Mouse (Mus musculus) hindbrain, embryonic 15.5 days (tissue): Measurements from ENCODE around the gene Tln2. TPM values are rescaled to one million over a fixed set of nuclear protein-coding genes. Genes with fewer than 3 reads are reported as not detected.

ENCODE experiments used
- ATAC-seq: fragments of 200-750 bp; cut with Nextera tagmentation; 2 replicates; pipeline ENCODE4 v1.8.0; 2017; ENCODE audit warnings: low read depth, moderate number of reproducible peaks, moderate TSS enrichment; ENCODE audit not compliant: low FRiP score
- H3K27ac ChIP-seq: fragments of 300-500 bp; sonication (generic); replicated peaks from 2 replicates; pipeline ENCODE4 v1.5.1; 2015; ENCODE audit warnings: mild to moderate bottlenecking, inconsistent platforms
- H3K27me3 ChIP-seq: fragments of 300-500 bp; sonication (generic); 2 replicates; pipeline ENCODE4 v1.6.1; 2015; ENCODE audit warnings: control low read depth, inconsistent platforms
- H3K36me3 ChIP-seq: fragments of 300-500 bp; sonication (generic); 2 replicates; pipeline ENCODE4 v1.6.1; 2015; ENCODE audit warnings: control low read depth, inconsistent platforms
- H3K4me1 ChIP-seq: fragments of 300-500 bp; sonication (generic); replicated peaks from 2 replicates; pipeline ENCODE4 v1.6.1; 2015; ENCODE audit warnings: control low read depth, inconsistent platforms
- H3K4me2 ChIP-seq: fragments of 300-500 bp; sonication (generic); 2 replicates; pipeline ENCODE4 v1.6.1; 2015; ENCODE audit warnings: moderate library complexity, mild to moderate bottlenecking, inconsistent platforms
- H3K4me3 ChIP-seq: fragments of 300-500 bp; sonication (generic); 2 replicates; pipeline ENCODE4 v1.5.1; 2015; ENCODE audit warnings: mild to moderate bottlenecking, inconsistent platforms
- H3K9ac ChIP-seq: fragments of 300-500 bp; sonication (generic); 2 replicates; pipeline ENCODE4 v1.6.1; 2015; ENCODE audit warnings: inconsistent platforms
- H3K9me3 ChIP-seq: fragments of 300-500 bp; sonication (generic); 2 replicates; pipeline ENCODE4 v1.6.1; 2016; ENCODE audit warnings: control low read depth, inconsistent platforms
- WGBS: fragments of 180-500 bp; shearing (Covaris S2); methylation state at CpG from one replicate; pipeline ENCODE4 v1.1.7; 2015; 5-methylcytosine and 5-hydroxymethylcytosine counted together
- polyA plus RNA-seq: library from polyadenylated mRNA; unstranded; fragments of >200 nt; fragmentation: Nextera tagmentation; extraction: Ambion mirVana; gene quantifications from 2 replicates; pipeline ENCODE4 v1.2.1, GENCODE M21; 2015

Gene Tln2
- polyA plus RNA-seq, 1 experiment from 2014 or later: 32.6 TPM

DNA sequence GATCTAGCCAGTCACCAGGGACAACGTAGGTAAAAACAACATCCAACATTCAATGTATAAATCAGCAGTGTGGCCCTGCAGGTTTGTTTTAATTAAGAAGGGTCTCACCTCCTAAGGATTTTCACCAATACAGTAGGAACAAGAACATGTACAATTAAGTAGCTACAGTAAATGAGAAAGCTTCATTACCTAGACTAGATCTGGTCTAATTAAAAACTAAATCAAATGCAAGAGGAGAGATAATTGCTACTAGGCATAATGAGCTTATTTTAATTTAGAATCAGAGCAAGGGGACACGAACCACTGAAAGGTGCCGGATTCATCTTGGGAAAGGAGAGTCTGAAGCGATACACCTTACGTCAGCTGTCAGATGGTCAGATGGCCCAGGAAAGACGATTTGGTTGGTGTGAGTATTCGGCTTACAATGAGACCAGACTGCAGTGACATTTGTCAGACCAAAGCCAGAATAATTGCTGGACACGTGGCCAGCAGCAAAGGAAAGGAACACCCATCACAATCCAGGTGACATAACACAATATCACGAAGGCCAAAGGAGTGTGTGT is 175.4 kb downstream of the Tln2 start:
- H3K27ac ChIP-seq: peak overlapping the region; percentile 34; the same call in 1 of the 2 replicates
- H3K9ac ChIP-seq: no peak overlapping the region
- H3K36me3 ChIP-seq: no peaks in the 10 kb centered on the region
- ATAC-seq: peak; percentile 63
- H3K27me3 ChIP-seq: no peaks in the 10 kb centered on the region
- H3K9me3 ChIP-seq: no peaks in the 10 kb centered on the region
- no peak overlapping the region for H3K4me3 ChIP-seq
- H3K4me2 ChIP-seq: no peak overlapping the region
- H3K4me1 ChIP-seq: no peaks in the 10 kb centered on the region; the same call in 1 of the 2 replicates
- 68% methylated on average over 9 of the region's 9 CpGs for WGBS

DNA sequence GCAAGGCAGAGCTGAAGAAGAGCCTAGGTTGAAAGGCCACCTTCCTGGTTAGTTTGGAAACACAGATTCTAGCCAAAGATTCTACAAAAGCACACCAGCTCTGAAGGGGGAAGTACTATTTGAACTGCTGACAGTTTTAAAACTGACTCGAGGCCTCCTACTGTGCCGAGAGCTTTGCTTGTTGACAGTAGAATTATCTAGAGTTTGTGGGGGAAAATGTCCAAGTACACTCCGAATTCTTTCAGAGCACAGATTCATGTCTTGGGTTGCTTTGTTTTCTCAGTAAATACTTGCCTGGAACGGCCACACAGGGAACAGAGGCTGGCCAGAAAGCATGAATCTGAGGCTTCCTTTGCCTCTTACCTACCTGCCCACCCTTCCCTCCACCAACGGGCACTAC is 179.4 kb downstream of the Tln2 start:
- Histone ChIP-seq H3K36me3 (no peaks in the 10 kb centered on the region), H3K4me1 (no peaks in the 10 kb centered on the region), H3K27ac (no peak overlapping the region), H3K9me3 (no peaks in the 10 kb centered on the region), H3K9ac (no peak overlapping the region), H3K4me3 (no peak overlapping the region), H3K27me3 (no peaks in the 10 kb centered on the region), H3K4me2 (no peak overlapping the region)
- no peak for ATAC-seq
- 67% methylated on average over 5 of the region's 5 CpGs for WGBS

DNA sequence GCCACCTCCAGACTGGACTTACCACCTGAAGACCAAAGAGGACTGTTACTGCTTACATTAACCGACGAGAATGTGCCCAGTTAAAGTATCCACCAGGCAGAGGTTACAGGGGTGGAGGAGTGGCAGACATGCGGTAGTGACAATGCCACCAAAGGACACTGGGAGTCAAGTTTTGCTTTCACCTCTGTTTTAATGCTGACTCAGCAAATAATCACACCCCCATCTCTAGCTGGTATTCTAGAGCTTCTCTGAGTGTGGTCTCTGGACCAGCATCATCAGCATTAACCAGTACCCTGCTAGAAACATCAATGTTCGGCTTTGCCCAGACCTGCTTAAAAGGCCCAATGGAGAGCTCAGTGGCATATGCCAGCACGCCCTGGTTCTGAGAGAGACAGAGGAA is 180.7 kb downstream of the Tln2 start:
- Histone ChIP-seq H3K27ac (no peak overlapping the region), H3K4me2 (no peak overlapping the region), H3K27me3 (no peaks in the 10 kb centered on the region), H3K4me3 (no peak overlapping the region), H3K4me1 (no peaks in the 10 kb centered on the region), H3K9ac (no peak overlapping the region), H3K36me3 (no peaks in the 10 kb centered on the region), H3K9me3 (no peaks in the 10 kb centered on the region)
- no peak for ATAC-seq
- WGBS: 92% methylated on average over 5 of the region's 5 CpGs

DNA sequence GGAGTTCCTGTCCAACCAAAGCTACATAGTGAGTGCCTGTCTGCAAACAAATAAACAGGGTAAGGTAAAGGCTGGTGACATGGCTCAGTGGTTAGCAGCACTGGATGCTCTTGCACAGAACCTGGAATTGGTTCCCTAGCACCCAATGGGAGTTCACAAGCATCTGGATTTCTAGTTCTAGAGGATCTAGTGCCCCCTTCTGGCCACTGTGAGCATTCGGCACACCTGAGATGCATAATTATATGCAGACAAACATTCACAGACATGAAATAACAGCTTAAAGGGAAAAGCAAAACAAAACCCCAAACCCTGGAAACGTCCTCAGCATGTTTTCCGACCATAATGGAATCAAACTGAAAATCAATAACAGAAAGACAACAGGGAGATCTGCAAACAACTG is 191.4 kb downstream of the Tln2 start:
- Histone ChIP-seq H3K9ac (no peak overlapping the region), H3K36me3 (0 out of 2 replicates have a peak, but pooled peaks cover 6% of the 10 kb centered on the region), H3K27ac (no peak overlapping the region), H3K4me3 (no peak overlapping the region), H3K4me2 (no peak overlapping the region), H3K27me3 (no peaks in the 10 kb centered on the region), H3K9me3 (no peaks in the 10 kb centered on the region), H3K4me1 (no peaks in the 10 kb centered on the region)
- no peak for ATAC-seq
- 92% methylated on average over 3 of the region's 3 CpGs for WGBS

DNA sequence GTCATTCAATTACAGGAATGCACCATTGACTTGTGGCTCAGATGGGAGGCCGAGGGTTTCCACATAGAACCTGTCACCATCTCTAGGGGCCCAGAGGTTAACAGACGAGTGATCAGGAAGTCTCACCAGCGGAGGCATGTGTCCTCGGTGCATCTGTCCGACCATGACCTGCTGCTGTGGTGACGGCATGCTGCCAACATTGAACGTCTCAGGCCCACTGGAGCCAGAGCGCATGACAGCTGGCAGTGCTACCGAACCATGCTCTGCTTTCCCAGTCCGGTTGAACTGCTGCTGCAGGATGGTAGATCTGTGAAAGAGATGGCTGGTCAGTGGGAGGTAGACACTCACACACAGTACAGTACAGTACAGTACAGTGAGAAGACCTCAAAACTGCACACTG is 197.0 kb downstream of the Tln2 start:
- Histone ChIP-seq H3K9ac (no peak overlapping the region), H3K4me2 (no peak overlapping the region), H3K4me3 (no peak overlapping the region), H3K4me1 (peaks cover 9% of the 10 kb centered on the region; the same call in 1 of the 2 replicates), H3K27me3 (no peaks in the 10 kb centered on the region), H3K36me3 (0 out of 2 replicates have a peak, but pooled peaks cover 6% of the 10 kb centered on the region), H3K9me3 (no peaks in the 10 kb centered on the region), H3K27ac (no peak overlapping the region)
- WGBS: 80% methylated on average over 10 of the region's 10 CpGs
- no peak for ATAC-seq

DNA sequence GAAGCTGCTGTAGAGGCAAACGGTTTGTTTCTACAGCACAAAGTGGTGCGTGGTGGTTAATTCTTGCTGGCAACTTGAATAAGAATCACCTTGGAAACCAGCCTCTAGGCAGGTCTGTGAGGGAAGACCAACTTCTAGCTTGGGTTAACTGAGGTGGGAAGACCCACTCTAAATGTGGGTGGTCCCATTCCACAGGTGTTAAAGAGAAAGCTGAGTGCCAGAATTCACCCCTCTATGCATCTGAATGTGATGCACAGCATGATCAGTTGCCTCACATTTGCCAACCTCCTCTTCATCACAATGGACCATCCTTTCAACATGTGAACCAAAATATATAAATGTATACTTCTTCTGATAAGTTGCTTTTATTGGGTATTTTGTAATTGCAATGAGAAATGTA is 197.4 kb downstream of the Tln2 start:
- Histone ChIP-seq H3K36me3 (0 out of 2 replicates have a peak, but pooled peaks cover 6% of the 10 kb centered on the region), H3K9me3 (no peaks in the 10 kb centered on the region), H3K4me3 (no peak overlapping the region), H3K4me1 (peaks cover 9% of the 10 kb centered on the region; the same call in 1 of the 2 replicates), H3K4me2 (no peak overlapping the region), H3K9ac (no peak overlapping the region), H3K27ac (no peak overlapping the region), H3K27me3 (no peaks in the 10 kb centered on the region)
- 64% methylated on average over 2 of the region's 2 CpGs for WGBS
- ATAC-seq: no peak

DNA sequence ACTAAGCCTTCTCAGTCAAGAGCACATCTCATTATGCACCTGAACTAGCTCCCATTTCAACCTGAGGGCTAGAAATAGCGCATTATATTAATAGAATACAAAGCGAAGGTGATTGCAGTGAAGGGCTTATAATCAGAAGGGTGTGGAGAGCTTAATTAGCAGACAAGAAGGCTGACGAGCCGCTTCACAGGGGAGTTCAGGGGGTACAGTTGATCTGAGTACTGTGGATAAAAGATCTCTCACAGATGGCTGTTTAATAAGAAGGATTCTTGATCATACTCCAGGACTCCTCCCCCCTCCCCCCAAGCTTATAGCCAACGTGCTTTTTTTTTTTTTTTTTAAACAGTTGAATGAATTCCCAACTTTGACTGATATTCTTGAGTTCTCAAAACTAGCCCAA is 198.0 kb downstream of the Tln2 start:
- Histone ChIP-seq H3K9ac (no peak overlapping the region), H3K4me3 (no peak overlapping the region), H3K27ac (no peak overlapping the region), H3K27me3 (no peaks in the 10 kb centered on the region), H3K4me2 (no peak overlapping the region), H3K9me3 (no peaks in the 10 kb centered on the region), H3K36me3 (0 out of 2 replicates have a peak, but pooled peaks cover 6% of the 10 kb centered on the region), H3K4me1 (peaks cover 9% of the 10 kb centered on the region; the same call in 1 of the 2 replicates)
- no peak for ATAC-seq
- WGBS: 59% methylated on average over 5 of the region's 5 CpGs

DNA sequence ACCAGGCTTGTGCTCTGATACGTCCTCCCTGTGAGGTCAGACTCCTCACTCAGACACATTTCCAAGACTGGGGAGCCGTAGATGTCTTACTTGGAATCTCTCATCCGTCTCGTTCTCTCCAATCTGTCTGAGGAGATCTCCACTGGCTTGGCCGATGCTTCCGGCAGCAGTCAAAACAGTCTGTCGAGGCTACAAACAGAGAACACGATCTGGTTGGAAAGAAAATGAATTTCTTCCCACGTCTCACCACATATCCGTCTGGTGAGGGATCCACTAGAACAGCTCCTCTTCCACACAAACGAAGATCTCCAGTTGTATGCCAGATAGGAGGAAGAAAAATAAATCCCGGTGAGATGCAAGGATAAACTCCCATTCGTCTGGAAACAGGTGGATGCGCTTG is 205.1 kb downstream of the Tln2 start:
- Histone ChIP-seq H3K4me1 (no peaks in the 10 kb centered on the region), H3K9me3 (no peaks in the 10 kb centered on the region), H3K4me3 (no peak overlapping the region), H3K27ac (no peak overlapping the region), H3K4me2 (no peak overlapping the region), H3K9ac (no peak overlapping the region), H3K36me3 (no peaks in the 10 kb centered on the region), H3K27me3 (no peaks in the 10 kb centered on the region)
- WGBS: 92% methylated on average over 14 of the region's 14 CpGs
- ATAC-seq: no peak

DNA sequence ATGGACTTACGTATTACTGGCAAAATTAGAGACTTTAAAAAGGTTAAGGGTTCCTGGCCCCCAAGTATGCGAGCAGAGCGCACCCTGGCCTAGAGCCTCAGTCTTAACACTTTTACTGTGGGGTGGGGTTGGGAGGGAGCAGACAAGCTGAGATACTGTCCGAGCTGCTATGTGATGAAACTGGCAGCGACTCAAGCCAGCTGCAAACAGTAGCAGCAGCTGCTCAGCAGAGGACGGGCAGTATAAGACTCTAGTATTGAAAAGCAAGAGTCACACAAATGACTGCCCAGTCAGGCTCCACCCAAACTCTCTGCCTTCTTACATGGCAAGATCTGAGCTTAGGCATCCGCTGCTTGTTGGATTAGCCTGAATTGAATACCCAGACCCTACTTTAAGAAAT is 206.1 kb downstream of the Tln2 start:
- Histone ChIP-seq H3K9me3 (no peaks in the 10 kb centered on the region), H3K4me2 (no peak overlapping the region), H3K36me3 (no peaks in the 10 kb centered on the region), H3K27me3 (no peaks in the 10 kb centered on the region), H3K9ac (no peak overlapping the region), H3K4me1 (no peaks in the 10 kb centered on the region), H3K4me3 (no peak overlapping the region), H3K27ac (no peak overlapping the region)
- ATAC-seq: no peak
- WGBS: 81% methylated on average over 7 of the region's 7 CpGs

DNA sequence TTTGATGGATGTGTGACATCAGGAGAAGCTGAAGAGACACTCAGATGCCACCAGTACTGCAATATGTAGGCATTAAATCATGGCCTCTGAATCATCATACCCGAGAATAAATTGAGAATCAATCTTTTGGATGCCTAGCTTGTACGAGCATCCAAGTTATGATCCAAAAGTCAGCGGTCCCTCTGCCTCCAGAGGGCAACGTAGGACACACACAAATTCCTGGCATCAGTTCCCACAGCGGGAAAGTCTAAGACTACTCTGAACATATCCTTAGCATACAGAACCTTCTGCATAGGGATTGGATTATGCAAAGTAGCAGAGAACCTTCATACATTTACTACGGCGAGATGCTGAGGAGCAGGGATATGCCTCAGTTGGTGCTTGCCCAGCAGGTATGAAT is 210.5 kb downstream of the Tln2 start:
- 85% methylated on average over 7 of the region's 7 CpGs for WGBS
- no peak for ATAC-seq
- H3K4me1 ChIP-seq: no peaks in the 10 kb centered on the region

DNA sequence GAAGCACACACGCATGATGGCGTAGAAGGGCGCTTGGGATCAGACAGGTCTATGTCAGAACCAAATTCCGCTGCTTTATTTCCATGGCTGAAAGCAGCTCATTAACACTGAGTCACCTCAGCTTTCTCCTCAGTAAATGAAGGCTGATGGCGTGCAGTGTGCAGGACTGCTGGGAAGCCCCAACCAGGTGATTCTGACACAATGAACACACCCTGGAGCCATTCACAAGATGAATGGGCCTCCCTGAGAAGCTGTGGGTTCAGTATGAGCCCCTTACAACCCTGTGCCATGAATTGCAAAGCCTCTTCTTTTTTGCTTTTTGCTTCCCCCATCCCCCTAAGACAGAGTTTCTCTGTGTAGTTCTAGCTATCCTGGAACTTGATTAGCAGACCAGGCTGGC is 212.3 kb downstream of the Tln2 start:
- Histone ChIP-seq H3K4me1 (no peaks in the 10 kb centered on the region), H3K4me3 (no peak overlapping the region), H3K27me3 (no peaks in the 10 kb centered on the region), H3K9me3 (no peaks in the 10 kb centered on the region), H3K27ac (no peak overlapping the region), H3K4me2 (no peak overlapping the region), H3K9ac (no peak overlapping the region), H3K36me3 (peaks cover 5% of the 10 kb centered on the region; the same call in 1 of the 2 replicates)
- ATAC-seq: no peak
- 90% methylated on average over 5 of the region's 5 CpGs for WGBS

More for the DNA sequence above, 210.5 kb downstream of the Tln2 start:
- no peak overlapping the region for H3K4me2 ChIP-seq
- H3K27me3 ChIP-seq: no peaks in the 10 kb centered on the region
- H3K27ac ChIP-seq: no peak overlapping the region
- H3K9ac ChIP-seq: no peak overlapping the region
- no peaks in the 10 kb centered on the region; the same call in 1 of the 2 replicates for H3K36me3 ChIP-seq
- H3K4me3 ChIP-seq: no peak overlapping the region
- no peaks in the 10 kb centered on the region for H3K9me3 ChIP-seq

DNA sequence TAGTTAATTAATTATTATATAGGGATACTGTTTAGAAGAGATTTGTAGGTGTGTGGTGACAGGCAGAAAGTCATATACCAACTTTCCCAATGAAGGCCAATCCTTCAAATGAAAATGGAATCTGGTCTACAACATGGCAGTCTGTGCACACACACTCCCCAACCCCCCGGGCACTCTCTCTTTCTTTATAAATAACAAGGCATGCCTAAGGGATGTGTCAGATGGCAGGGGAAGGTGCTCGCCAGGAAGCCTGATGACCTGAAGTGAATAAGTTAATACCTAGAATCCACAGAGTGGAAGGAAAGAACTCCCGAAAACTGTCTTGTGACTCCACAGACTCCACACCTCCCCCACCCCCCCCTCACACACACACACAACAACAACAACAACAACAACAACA is 228.2 kb downstream of the Tln2 start:
- no peaks in the 10 kb centered on the region for H3K9me3 ChIP-seq
- H3K4me3 ChIP-seq: no peak overlapping the region
- no peaks in the 10 kb centered on the region for H3K27me3 ChIP-seq
- ATAC-seq: no peak
- no peak overlapping the region for H3K4me2 ChIP-seq
- H3K4me1 ChIP-seq: no peaks in the 10 kb centered on the region
- H3K9ac ChIP-seq: no peak overlapping the region
- 95% methylated on average over 3 of the region's 3 CpGs for WGBS
- H3K27ac ChIP-seq: no peak overlapping the region
- H3K36me3 ChIP-seq: no peaks in the 10 kb centered on the region

DNA sequence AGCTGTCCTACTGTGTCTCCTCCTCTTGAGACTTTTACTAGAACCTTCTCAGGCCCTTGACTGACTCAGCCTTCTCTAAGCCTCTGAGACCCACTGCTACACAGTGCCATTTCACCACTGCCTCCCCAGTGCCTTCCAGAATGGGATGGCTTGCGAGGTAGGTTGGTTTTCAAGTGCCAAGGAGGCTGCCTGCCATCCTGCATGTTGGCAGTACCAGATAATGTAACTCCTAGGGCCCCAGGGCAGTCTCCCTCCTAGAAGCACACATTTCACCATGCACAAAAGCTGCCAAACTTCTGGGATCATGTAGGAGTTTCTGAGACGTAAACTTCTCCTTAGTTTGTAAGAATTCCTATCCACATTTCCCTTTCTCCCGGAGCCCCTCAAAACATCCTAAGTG is 231.1 kb downstream of the Tln2 start:
- Histone ChIP-seq H3K4me2 (no peak overlapping the region), H3K27ac (no peak overlapping the region), H3K9me3 (no peaks in the 10 kb centered on the region), H3K27me3 (no peaks in the 10 kb centered on the region), H3K9ac (no peak overlapping the region), H3K36me3 (no peaks in the 10 kb centered on the region), H3K4me3 (no peak overlapping the region), H3K4me1 (no peaks in the 10 kb centered on the region)
- no peak for ATAC-seq
- WGBS: 92% methylated on average over 3 of the region's 3 CpGs
